Mouse (Mus musculus) hindbrain, embryonic 12.5 days (tissue): Measurements from ENCODE around the gene Bbs12. TPM values are rescaled to one million over a fixed set of nuclear protein-coding genes. Genes with fewer than 3 reads are reported as not detected.

ENCODE experiments used
- ATAC-seq: fragments of 200-750 bp; cut with Nextera tagmentation; 2 replicates; pipeline ENCODE4 v1.8.0; 2017; ENCODE audit warnings: moderate TSS enrichment; ENCODE audit not compliant: low FRiP score
- H3K27ac ChIP-seq: fragments of 300-500 bp; sonication (generic); 2 replicates; pipeline ENCODE4 v1.5.1; 2016; ENCODE audit warnings: mild to moderate bottlenecking
- H3K27me3 ChIP-seq: fragments of 300-500 bp; sonication (generic); 2 replicates; pipeline ENCODE4 v1.6.1; 2016; ENCODE audit warnings: mild to moderate bottlenecking
- H3K36me3 ChIP-seq: fragments of 300-500 bp; sonication (generic); 2 replicates; pipeline ENCODE4 v1.6.1; 2016; ENCODE audit warnings: mild to moderate bottlenecking
- H3K4me1 ChIP-seq: fragments of 300-500 bp; sonication (generic); 2 replicates; pipeline ENCODE4 v1.6.1; 2016
- H3K4me2 ChIP-seq: fragments of 300-500 bp; sonication (generic); replicated peaks from 2 replicates; pipeline ENCODE4 v1.6.1; 2016; ENCODE audit warnings: mild to moderate bottlenecking
- H3K4me3 ChIP-seq: fragments of 300-500 bp; sonication (generic); 2 replicates; pipeline ENCODE4 v1.5.1; 2016; ENCODE audit warnings: mild to moderate bottlenecking
- H3K9ac ChIP-seq: fragments of 300-500 bp; sonication (generic); 2 replicates; pipeline ENCODE4 v1.6.1; 2016; ENCODE audit warnings: mild to moderate bottlenecking, moderate library complexity
- H3K9me3 ChIP-seq: fragments of 300-500 bp; sonication (generic); replicated peaks from 2 replicates; pipeline ENCODE4 v1.6.1; 2016; ENCODE audit warnings: mild to moderate bottlenecking
- WGBS: fragments of 180-500 bp; shearing (Covaris S2); methylation state at CpG from one replicate; pipeline ENCODE4 v1.1.7; 2016; 5-methylcytosine and 5-hydroxymethylcytosine counted together
- polyA plus RNA-seq: library from polyadenylated mRNA; unstranded; fragments of >200 nt; fragmentation: Nextera tagmentation; extraction: Ambion mirVana; gene quantifications from 2 replicates; pipeline ENCODE4 v1.2.1, GENCODE M21; 2016

The Bbs12 gene
- polyA plus RNA-seq, 1 experiment from 2014 or later, result 5.0 TPM

DNA sequence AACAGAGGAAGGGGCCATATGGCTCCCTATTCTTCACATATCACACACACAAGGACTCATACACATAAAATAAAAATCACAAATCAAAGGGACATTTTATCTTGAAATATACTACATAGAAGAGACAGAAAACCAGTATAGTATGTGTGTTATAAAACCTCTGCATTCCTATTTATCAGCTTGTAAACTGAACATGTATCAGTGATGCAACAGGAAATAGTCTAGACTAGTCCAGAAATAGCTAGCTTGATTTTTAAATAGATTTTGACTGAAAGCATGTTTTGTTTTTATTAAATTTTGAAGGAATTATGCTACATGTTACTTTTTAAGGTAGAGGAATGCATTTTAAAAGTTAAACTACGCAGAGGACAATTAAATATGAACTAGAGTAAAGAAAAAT lies 17.6 kb downstream of the Bbs12 start:
- Histone ChIP-seq H3K4me1 (no peaks in the 10 kb centered on the region), H3K9ac (no peak overlapping the region), H3K4me3 (no peak overlapping the region), H3K27me3 (no peaks in the 10 kb centered on the region), H3K27ac (no peak overlapping the region), H3K4me2 (no peak overlapping the region), H3K36me3 (no peaks in the 10 kb centered on the region), H3K9me3 (no peaks in the 10 kb centered on the region)
- 89% methylated on average over 1 of the region's 1 CpGs for WGBS
- ATAC-seq, result no peak

DNA sequence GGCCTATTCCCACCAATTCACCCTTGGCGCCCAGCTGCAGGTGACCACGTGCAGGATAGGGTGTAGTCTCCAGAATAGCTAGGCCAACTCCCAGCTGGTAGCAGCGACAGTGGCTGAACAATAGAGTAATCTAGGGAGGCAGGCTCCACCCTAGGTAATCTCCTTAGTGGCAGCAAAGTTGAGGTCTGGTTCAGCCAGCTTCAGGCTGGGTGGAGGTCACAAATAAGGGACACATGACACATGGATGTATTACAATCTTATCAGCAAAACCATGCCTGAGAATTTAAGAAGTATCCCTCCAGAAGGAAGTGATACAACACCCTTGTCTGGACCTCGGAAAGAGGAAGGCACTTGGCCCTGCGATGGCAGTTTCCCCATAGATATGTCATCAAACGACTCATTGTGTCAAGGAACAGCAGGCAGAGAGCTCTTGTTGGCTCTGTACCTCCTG lies 19.7 kb downstream of the Bbs12 start:
- Histone ChIP-seq H3K9ac (no peak overlapping the region), H3K4me1 (no peaks in the 10 kb centered on the region), H3K27me3 (no peaks in the 10 kb centered on the region), H3K4me2 (no peak overlapping the region), H3K9me3 (no peaks in the 10 kb centered on the region), H3K4me3 (no peak overlapping the region), H3K36me3 (no peaks in the 10 kb centered on the region), H3K27ac (no peak overlapping the region)
- WGBS, result 73% methylated on average over 6 of the region's 6 CpGs
- no peak for ATAC-seq

DNA sequence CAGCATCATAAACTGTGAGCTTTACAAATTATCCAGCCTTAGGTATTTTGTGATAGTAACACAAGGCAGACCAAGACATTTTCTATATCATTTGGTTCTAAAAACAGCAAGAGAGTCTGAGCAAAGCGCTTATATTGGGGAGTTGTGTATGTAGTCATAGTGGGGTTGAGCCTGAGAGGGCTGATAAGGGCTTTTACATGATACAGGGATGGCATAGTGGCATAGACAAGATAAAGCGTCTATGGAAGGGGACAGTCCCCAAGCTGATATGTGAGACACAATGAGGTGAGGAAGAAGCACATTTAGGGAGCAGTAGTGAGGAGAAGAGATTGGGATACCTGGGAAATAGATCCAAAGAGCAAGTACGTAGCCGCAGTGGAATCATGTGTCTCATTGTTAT lies 21.7 kb downstream of the Bbs12 start:
- no peak overlapping the region for H3K4me3 ChIP-seq
- ATAC-seq, result no peak
- H3K27me3 ChIP-seq, result no peaks in the 10 kb centered on the region
- H3K9ac ChIP-seq, result no peak overlapping the region
- no peaks in the 10 kb centered on the region for H3K4me1 ChIP-seq
- WGBS, result 95% methylated on average over 4 of the region's 4 CpGs
- no peak overlapping the region for H3K27ac ChIP-seq
- H3K4me2 ChIP-seq, result no peak overlapping the region
- H3K36me3 ChIP-seq, result no peaks in the 10 kb centered on the region
- no peaks in the 10 kb centered on the region for H3K9me3 ChIP-seq

DNA sequence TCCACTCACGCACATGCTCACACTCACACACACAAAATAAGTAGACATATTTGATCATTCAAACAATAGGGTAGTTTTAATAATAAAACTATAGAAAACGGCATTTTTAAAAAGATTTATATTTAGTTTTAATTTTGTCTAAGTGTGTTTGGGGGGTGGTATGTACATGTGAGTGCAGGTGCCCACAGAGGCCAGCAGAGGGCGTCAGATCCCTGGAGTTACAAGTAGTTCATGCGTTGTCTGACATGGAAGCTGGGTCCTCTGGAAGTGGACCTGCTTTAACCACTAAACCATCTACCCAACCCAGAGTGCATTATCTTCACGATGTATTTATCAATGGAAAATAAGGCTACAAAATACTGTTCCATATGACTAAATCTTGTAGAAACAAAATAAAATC lies 28.8 kb downstream of the Bbs12 start:
- Histone ChIP-seq H3K27me3 (0 out of 2 replicates have a peak, but pooled peaks cover 4% of the 10 kb centered on the region), H3K4me1 (no peaks in the 10 kb centered on the region), H3K4me3 (no peak overlapping the region), H3K36me3 (no peaks in the 10 kb centered on the region), H3K27ac (no peak overlapping the region), H3K9ac (no peak overlapping the region), H3K4me2 (no peak overlapping the region), H3K9me3 (no peaks in the 10 kb centered on the region)
- no peak for ATAC-seq
- 61% methylated on average over 5 of the region's 5 CpGs for WGBS

DNA sequence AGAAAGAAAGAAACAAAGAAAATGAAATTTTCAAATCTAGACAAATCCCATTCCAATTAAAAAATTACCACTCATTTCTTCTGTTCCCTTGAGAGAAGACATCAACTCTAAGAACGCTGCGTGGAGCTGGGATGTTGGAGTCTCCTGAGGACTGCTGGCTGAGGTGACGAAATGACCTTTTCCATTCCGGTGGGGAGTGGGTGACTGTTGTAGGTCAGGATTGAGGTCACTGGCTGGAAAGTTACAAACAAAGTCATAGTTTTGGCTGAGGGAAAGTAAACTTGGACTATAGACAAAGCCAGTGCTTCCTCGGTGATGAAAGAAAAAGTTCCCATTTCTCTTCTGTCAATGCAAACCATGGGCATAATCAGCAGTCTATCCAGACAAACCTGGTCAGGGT lies 30.5 kb downstream of the Bbs12 start:
- H3K27ac ChIP-seq, result no peak overlapping the region
- no peak overlapping the region for H3K4me3 ChIP-seq
- H3K9me3 ChIP-seq, result no peaks in the 10 kb centered on the region
- H3K4me2 ChIP-seq, result no peak overlapping the region
- H3K4me1 ChIP-seq, result 0 out of 2 replicates have a peak, but pooled peaks cover under 1% of the 10 kb centered on the region
- no peak overlapping the region for H3K9ac ChIP-seq
- no peaks in the 10 kb centered on the region for H3K36me3 ChIP-seq
- H3K27me3 ChIP-seq, result peaks cover 15% of the 10 kb centered on the region
- ATAC-seq, result no peak
- 75% methylated on average over 5 of the region's 5 CpGs for whole genome bisulfite sequencing

DNA sequence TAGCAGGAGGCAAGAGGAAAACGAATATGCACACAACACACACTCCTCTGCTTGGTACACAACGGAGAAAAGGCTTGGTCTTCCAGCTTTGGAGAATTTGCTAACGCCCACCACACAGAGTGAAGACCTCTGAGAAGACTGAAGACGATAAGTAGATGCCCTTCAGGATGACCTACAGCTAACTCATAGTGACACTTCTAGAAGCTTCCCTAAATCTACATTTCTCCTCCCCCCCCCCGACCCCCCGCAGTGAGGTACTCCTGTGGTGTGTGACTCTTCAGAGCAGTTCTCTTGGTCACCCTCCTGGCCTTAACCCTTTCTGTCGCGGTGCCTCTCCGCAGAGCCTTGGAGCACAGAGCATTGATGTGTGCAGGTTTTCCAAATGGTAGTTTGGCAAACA lies 35.3 kb downstream of the Bbs12 start:
- no peaks in the 10 kb centered on the region for H3K9me3 ChIP-seq
- ATAC-seq, result no peak
- no peak overlapping the region for H3K4me3 ChIP-seq
- 32% methylated on average over 9 of the region's 9 CpGs for WGBS
- H3K4me2 ChIP-seq, result peak overlapping the region; percentile 100
- H3K27ac ChIP-seq, result no peak overlapping the region
- H3K4me1 ChIP-seq, result peaks cover 12% of the 10 kb centered on the region
- no peak overlapping the region for H3K9ac ChIP-seq
- H3K27me3 ChIP-seq, result peaks cover 33% of the 10 kb centered on the region
- H3K36me3 ChIP-seq, result no peaks in the 10 kb centered on the region

DNA sequence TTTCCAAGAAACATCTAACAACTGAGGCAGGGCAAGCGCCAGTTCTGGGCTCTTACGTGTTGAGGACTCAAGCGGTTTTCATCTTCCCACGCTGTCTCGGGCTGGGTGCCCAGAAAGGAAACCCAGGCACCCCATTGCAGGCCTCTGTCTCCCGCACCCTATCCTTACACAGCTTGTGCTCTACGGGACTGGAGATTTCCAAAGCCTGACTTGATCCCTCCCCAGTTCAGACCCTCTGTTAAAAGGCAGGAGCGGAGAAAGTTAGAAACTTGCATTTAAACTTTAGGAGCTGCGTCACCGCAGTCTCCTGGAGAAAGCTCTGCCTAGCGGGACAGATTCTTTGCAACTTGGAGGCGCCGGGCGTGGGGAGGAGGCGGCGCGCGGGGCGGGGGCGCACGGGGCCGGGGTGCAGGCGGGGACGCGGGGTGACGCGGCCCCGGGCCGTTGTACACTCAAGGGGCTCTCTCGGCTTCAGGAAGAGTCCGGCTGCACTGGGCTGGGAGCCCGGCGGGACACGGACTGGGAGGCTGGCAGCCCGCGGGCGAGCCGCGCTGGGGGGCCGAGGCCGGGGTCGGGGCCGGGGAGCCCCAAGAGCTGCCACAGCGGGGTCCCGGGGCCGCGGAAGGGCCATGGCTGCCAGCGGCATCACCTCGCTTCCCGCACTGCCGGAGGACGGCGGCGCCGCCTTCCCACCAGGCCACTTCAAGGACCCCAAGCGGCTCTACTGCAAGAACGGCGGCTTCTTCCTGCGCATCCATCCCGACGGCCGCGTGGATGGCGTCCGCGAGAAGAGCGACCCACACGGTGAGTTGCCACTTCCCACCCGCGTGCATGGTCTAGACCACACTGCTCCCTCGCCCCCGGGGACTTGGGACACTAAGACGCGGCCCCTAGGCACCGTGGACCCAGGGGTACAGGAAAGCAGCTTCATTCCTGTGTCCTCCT lies 36.1 kb downstream of the Bbs12 start, which contains the start of gene Fgf2:
TSS of gene Fgf2 (plus strand) at position 126 of the 945 bp plus-strand sequence.
- H3K36me3 ChIP-seq, result no peaks in the 10 kb centered on the region
- H3K4me2 ChIP-seq, result peak within 1 kb of the TSS; percentile 100
- WGBS, result under 1% methylated on average over 67 of the region's 75 CpGs
- H3K4me3 ChIP-seq, result peak within 1 kb of the TSS; percentile 70
- no peaks in the 10 kb centered on the region for H3K9me3 ChIP-seq
- no peak within 1 kb of the TSS for H3K27ac ChIP-seq
- peak within 1 kb of the TSS; percentile 76 for H3K9ac ChIP-seq
- peak; percentile 71 for ATAC-seq
- H3K27me3 ChIP-seq, result peaks cover 33% of the 10 kb centered on the region
- peaks cover 12% of the 10 kb centered on the region for H3K4me1 ChIP-seq

DNA sequence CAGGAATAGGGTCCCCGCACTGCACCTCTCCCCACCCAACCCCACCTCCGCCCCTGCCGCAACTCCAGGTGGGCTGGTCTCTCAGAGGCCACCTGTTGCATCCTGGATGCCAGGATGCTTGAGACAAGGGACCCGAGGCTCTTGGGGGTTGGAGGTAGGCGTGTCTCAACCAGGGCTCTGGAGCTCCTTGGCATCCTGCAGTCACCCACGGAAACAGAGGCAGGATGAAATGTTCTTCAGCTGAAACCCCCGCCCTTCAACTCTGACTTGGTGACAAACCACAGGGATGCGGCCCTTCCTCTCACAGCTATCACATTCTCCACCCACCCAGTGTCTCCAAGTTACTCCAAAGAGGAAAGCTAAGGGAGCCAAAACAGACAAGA lies 36.8 kb downstream of the Bbs12 start:
- Histone ChIP-seq H3K27me3 (peaks cover 33% of the 10 kb centered on the region), H3K4me3 (peak overlapping the region; percentile 70), H3K36me3 (no peaks in the 10 kb centered on the region), H3K4me1 (peaks cover 12% of the 10 kb centered on the region), H3K9me3 (no peaks in the 10 kb centered on the region), H3K9ac (peak overlapping the region; percentile 76), H3K27ac (no peak overlapping the region), H3K4me2 (peak overlapping the region; percentile 100)
- 15% methylated on average over 8 of the region's 8 CpGs for WGBS
- ATAC-seq, result no peak; the same call in 1 of the 2 replicates

DNA sequence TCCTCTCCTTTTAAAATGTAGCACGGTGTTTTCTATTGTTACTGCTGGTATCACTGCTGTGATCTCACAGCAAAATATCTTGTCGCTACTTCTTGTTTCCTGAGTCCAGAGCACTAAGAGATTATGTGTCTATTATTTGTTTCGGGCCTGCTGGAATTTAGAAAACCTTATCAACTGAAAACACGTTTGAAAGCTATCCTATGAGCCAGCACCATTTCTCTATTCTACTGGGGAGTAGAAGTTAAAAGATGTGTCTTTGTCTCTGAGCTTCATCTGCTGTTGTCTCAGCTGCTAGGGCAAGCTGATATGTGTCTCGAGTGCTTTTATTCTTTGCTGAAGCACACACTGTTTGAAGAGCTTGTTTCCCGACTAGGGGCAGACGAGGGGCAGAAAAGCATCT lies 38.0 kb downstream of the Bbs12 start:
- peaks cover 30% of the 10 kb centered on the region for H3K27me3 ChIP-seq
- WGBS, result 66% methylated on average over 7 of the region's 7 CpGs
- H3K9ac ChIP-seq, result no peak overlapping the region
- H3K9me3 ChIP-seq, result no peaks in the 10 kb centered on the region
- H3K4me2 ChIP-seq, result no peak overlapping the region
- H3K27ac ChIP-seq, result no peak overlapping the region
- peaks cover 12% of the 10 kb centered on the region for H3K4me1 ChIP-seq
- ATAC-seq, result no peak
- no peaks in the 10 kb centered on the region for H3K36me3 ChIP-seq
- no peak overlapping the region for H3K4me3 ChIP-seq

DNA sequence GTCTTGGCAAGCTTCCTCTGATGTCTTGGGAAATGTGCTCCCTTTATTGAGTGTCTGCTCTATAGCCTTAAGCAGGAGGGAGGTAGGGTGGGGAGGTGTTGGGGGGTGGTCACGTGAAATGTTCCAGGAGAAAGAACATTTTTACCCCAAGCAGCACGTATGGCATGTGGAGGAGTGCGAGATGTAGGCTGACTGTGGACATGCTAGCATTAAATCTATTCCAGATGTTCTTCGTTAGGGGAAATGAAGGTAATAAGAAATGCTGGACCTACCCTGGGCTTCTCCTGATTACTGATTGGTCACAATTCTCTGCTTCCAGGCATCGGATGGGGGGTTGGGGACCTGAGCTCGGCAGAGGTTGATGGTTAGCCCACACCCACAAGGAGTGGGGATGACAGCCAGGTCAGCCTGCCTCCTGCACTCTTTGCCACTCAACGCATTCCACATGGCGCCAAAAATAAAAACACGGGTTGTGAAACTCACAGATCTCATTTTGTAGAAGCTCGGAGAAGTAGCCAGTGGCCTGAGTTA lies 41.7 kb downstream of the Bbs12 start:
- 84% methylated on average over 10 of the region's 10 CpGs for WGBS
- Histone ChIP-seq H3K9ac (no peak overlapping the region), H3K4me3 (no peak overlapping the region), H3K27me3 (peaks cover 8% of the 10 kb centered on the region), H3K4me2 (no peak overlapping the region), H3K36me3 (no peaks in the 10 kb centered on the region), H3K4me1 (peaks cover 2% of the 10 kb centered on the region), H3K9me3 (no peaks in the 10 kb centered on the region), H3K27ac (no peak overlapping the region)
- ATAC-seq, result no peak

DNA sequence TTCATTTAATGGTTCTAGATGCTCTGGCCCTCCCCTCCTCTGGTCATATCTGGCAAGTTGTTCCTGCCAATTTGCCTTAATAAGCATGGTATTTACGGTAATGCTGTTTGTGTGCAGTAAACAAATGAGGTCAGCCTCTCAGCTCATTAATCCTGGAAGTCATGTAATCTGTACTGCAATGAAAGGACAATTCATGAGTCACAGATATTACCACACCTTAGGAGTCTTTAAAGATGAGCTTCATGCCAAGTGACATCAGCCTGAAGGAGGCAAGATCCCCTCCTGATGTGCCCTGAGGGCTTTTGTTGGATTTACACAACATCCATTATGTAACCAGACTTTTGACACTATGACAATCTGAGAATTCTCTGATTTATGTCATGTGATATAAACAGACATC lies 42.4 kb downstream of the Bbs12 start:
- no peak overlapping the region for H3K4me3 ChIP-seq
- H3K9me3 ChIP-seq, result no peaks in the 10 kb centered on the region
- H3K4me1 ChIP-seq, result no peaks in the 10 kb centered on the region
- no peak for ATAC-seq
- H3K36me3 ChIP-seq, result no peaks in the 10 kb centered on the region
- H3K27me3 ChIP-seq, result peaks cover under 1% of the 10 kb centered on the region
- no peak overlapping the region for H3K27ac ChIP-seq
- H3K9ac ChIP-seq, result no peak overlapping the region
- H3K4me2 ChIP-seq, result no peak overlapping the region
- 86% methylated on average over 1 of the region's 1 CpGs for WGBS

DNA sequence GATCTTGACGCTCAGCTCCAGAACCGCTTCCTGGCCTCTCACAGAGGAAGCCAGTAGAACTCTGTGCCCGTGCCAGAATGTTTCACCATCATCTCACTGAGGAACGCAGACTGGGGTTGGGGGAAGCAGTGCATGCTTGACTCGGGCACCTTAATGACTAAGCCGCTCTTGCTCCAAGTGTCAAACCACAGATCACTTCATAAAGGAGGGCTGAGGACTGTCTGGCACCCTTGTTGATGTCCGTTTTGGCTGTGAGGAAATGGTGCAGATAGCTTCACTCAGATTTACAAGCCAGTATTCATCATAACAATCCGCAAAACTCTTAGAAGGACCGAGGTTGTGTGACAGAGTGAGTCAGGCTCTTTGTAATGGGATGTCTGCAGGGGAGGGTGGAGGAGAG lies 48.4 kb downstream of the Bbs12 start:
- Histone ChIP-seq H3K9ac (no peak overlapping the region), H3K27ac (no peak overlapping the region), H3K9me3 (no peaks in the 10 kb centered on the region), H3K4me3 (no peak overlapping the region), H3K27me3 (no peaks in the 10 kb centered on the region), H3K4me2 (no peak overlapping the region), H3K4me1 (no peaks in the 10 kb centered on the region), H3K36me3 (no peaks in the 10 kb centered on the region)
- no peak for ATAC-seq
- WGBS, result 84% methylated on average over 9 of the region's 9 CpGs

DNA sequence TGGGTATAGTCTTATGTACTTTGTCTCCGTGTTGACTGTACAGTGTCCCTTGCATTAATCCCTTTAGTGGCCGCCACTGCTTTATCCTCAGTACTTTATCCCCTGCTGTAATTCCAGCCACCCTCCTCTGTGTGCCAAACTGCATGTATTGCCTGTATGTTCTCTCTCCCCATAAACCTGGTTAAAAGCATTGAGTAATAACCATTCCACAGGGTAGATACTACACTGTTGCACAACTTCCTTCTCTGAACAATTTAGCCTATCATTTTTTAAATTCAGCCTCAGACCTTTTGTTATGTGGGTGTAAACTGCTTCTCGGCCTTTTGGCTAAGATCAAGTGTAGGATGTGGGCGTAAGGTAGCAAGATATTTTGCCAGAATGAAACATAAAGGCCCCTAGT lies 52.8 kb downstream of the Bbs12 start:
- no peaks in the 10 kb centered on the region for H3K27me3 ChIP-seq
- H3K4me3 ChIP-seq, result no peak overlapping the region
- no peak overlapping the region for H3K9ac ChIP-seq
- no peak overlapping the region for H3K4me2 ChIP-seq
- H3K36me3 ChIP-seq, result no peaks in the 10 kb centered on the region
- no peak overlapping the region for H3K27ac ChIP-seq
- no peak for ATAC-seq
- 90% methylated on average over 4 of the region's 4 CpGs for WGBS
- H3K4me1 ChIP-seq, result no peaks in the 10 kb centered on the region
- no peaks in the 10 kb centered on the region for H3K9me3 ChIP-seq
